Mouse (Mus musculus): ENCODE data around the gene Clip2. TPM values are rescaled to one million over a fixed set of nuclear protein-coding genes. Genes with fewer than 3 reads are reported as not detected.

The Clip2 gene
- polyA plus RNA-seq, 1 experiment from 2014 or later: 9.8 TPM

- peaks cover 32% of the 10 kb centered on the region for H3K36me3 ChIP-seq (replicated peaks)
- H3K9me3 ChIP-seq: no peaks in the 10 kb centered on the region
- no peak for ATAC-seq (ENCODE audit: low FRiP score)
- no peak overlapping the region for H3K4me3 ChIP-seq (replicated peaks)
- no peaks in the 10 kb centered on the region for H3K27me3 ChIP-seq
- H3K4me1 ChIP-seq: peaks cover 24% of the 10 kb centered on the region
- H3K9ac ChIP-seq: no peak overlapping the region
- peak overlapping the region; percentile 43 for H3K27ac ChIP-seq
- 9% methylated on average over 3 of the region's 3 CpGs for WGBS
- no peak overlapping the region for H3K4me2 ChIP-seq
Measured at GRCm38 (mm10) chr5:134539891-134540290, 12.3 kb downstream of the Clip2 start.

- no peak overlapping the region for H3K27ac ChIP-seq
- ATAC-seq (ENCODE audit: low FRiP score): no peak
- H3K4me1 ChIP-seq: peaks cover 13% of the 10 kb centered on the region
- no peak overlapping the region for H3K4me2 ChIP-seq
- no peaks in the 10 kb centered on the region for H3K9me3 ChIP-seq
- H3K9ac ChIP-seq: no peak overlapping the region
- WGBS: 93% methylated on average over 6 of the region's 6 CpGs
- no peaks in the 10 kb centered on the region for H3K27me3 ChIP-seq
- H3K36me3 ChIP-seq (replicated peaks): peaks cover 62% of the 10 kb centered on the region
- no peak overlapping the region for H3K4me3 ChIP-seq (replicated peaks)
Measured at GRCm38 (mm10) chr5:134536036-134536435, 16.2 kb downstream of the Clip2 start.

GRCm38 (mm10) chr5:134532417-134532816 lies 19.8 kb downstream of the Clip2 start:
- peaks cover 16% of the 10 kb centered on the region for H3K4me1 ChIP-seq
- peaks cover 57% of the 10 kb centered on the region for H3K36me3 ChIP-seq (replicated peaks)
- WGBS: 94% methylated on average over 6 of the region's 6 CpGs
- H3K27ac ChIP-seq: no peak overlapping the region
- H3K4me2 ChIP-seq: no peak overlapping the region
- no peak overlapping the region for H3K4me3 ChIP-seq (replicated peaks)
- no peaks in the 10 kb centered on the region for H3K27me3 ChIP-seq
- H3K9me3 ChIP-seq: no peaks in the 10 kb centered on the region
- ATAC-seq (ENCODE audit: low FRiP score): no peak
- no peak overlapping the region for H3K9ac ChIP-seq

- no peak overlapping the region for H3K4me2 ChIP-seq
- no peak overlapping the region for H3K27ac ChIP-seq
- H3K27me3 ChIP-seq: no peaks in the 10 kb centered on the region
- 92% methylated on average over 9 of the region's 9 CpGs for WGBS
- peaks cover 16% of the 10 kb centered on the region for H3K4me1 ChIP-seq
- H3K9ac ChIP-seq: no peak overlapping the region
- no peak overlapping the region for H3K4me3 ChIP-seq (replicated peaks)
- peaks cover 52% of the 10 kb centered on the region for H3K36me3 ChIP-seq (replicated peaks)
- no peak for ATAC-seq (ENCODE audit: low FRiP score)
- no peaks in the 10 kb centered on the region for H3K9me3 ChIP-seq
Measured at GRCm38 (mm10) chr5:134531585-134531984, 20.6 kb downstream of the Clip2 start.

GRCm38 (mm10) chr5:134530830-134531229 lies 21.4 kb downstream of the Clip2 start:
- WGBS: 77% methylated on average over 7 of the region's 7 CpGs
- no peaks in the 10 kb centered on the region for H3K9me3 ChIP-seq
- no peak overlapping the region for H3K4me3 ChIP-seq (replicated peaks)
- H3K27me3 ChIP-seq: no peaks in the 10 kb centered on the region
- H3K4me2 ChIP-seq: no peak overlapping the region
- no peak overlapping the region for H3K27ac ChIP-seq
- H3K4me1 ChIP-seq: peaks cover 16% of the 10 kb centered on the region
- H3K36me3 ChIP-seq (replicated peaks): peaks cover 57% of the 10 kb centered on the region
- no peak overlapping the region for H3K9ac ChIP-seq
- ATAC-seq (ENCODE audit: low FRiP score): no peak

- Histone ChIP-seq H3K4me1 (peaks cover 16% of the 10 kb centered on the region), H3K4me2 (peak overlapping the region; percentile 10; the same call in 1 of the 2 replicates), H3K27me3 (no peaks in the 10 kb centered on the region), H3K27ac (no peak overlapping the region), H3K9me3 (no peaks in the 10 kb centered on the region), H3K4me3 (replicated peaks) (no peak overlapping the region), H3K9ac (no peak overlapping the region), H3K36me3 (replicated peaks) (peaks cover 44% of the 10 kb centered on the region)
- ATAC-seq (ENCODE audit: low FRiP score): no peak
- 34% methylated on average over 9 of the region's 9 CpGs for WGBS
Measured at GRCm38 (mm10) chr5:134528488-134528887, 23.7 kb downstream of the Clip2 start.

- Histone ChIP-seq H3K27ac (no peak overlapping the region), H3K9ac (no peak overlapping the region), H3K4me3 (replicated peaks) (no peak overlapping the region), H3K9me3 (no peaks in the 10 kb centered on the region), H3K36me3 (replicated peaks) (peaks cover 47% of the 10 kb centered on the region), H3K27me3 (no peaks in the 10 kb centered on the region), H3K4me2 (no peak overlapping the region), H3K4me1 (peaks cover 16% of the 10 kb centered on the region)
- no peak for ATAC-seq (ENCODE audit: low FRiP score)
- WGBS: 90% methylated on average over 15 of the region's 15 CpGs
Measured at GRCm38 (mm10) chr5:134525971-134526711, 26.1 kb downstream of the Clip2 start.

- Histone ChIP-seq H3K4me1 (peaks cover 10% of the 10 kb centered on the region), H3K9ac (no peak overlapping the region), H3K4me2 (no peak overlapping the region), H3K9me3 (no peaks in the 10 kb centered on the region), H3K27ac (no peak overlapping the region), H3K27me3 (no peaks in the 10 kb centered on the region), H3K4me3 (replicated peaks) (no peak overlapping the region), H3K36me3 (replicated peaks) (peaks cover 60% of the 10 kb centered on the region)
- WGBS: 93% methylated on average over 5 of the region's 5 CpGs
- ATAC-seq (ENCODE audit: low FRiP score): no peak
Measured at GRCm38 (mm10) chr5:134523728-134524127, 28.5 kb downstream of the Clip2 start.

- H3K9me3 ChIP-seq: no peaks in the 10 kb centered on the region
- H3K36me3 ChIP-seq (replicated peaks): peaks cover 63% of the 10 kb centered on the region
- H3K27me3 ChIP-seq: no peaks in the 10 kb centered on the region
- H3K4me2 ChIP-seq: no peak overlapping the region
- no peak for ATAC-seq (ENCODE audit: low FRiP score)
- no peak overlapping the region for H3K9ac ChIP-seq
- no peak overlapping the region for H3K27ac ChIP-seq
- no peak overlapping the region for H3K4me3 ChIP-seq (replicated peaks)
- WGBS: 93% methylated on average over 26 of the region's 26 CpGs
- H3K4me1 ChIP-seq: no peaks in the 10 kb centered on the region
Measured at GRCm38 (mm10) chr5:134522524-134522923, 29.7 kb downstream of the Clip2 start.

GRCm38 (mm10) chr5:134521806-134522205 lies 30.4 kb downstream of the Clip2 start:
- H3K27me3 ChIP-seq: no peaks in the 10 kb centered on the region
- WGBS: 90% methylated on average over 7 of the region's 7 CpGs
- peaks cover 70% of the 10 kb centered on the region for H3K36me3 ChIP-seq (replicated peaks)
- H3K4me3 ChIP-seq (replicated peaks): no peak overlapping the region
- H3K9ac ChIP-seq: no peak overlapping the region
- H3K4me1 ChIP-seq: no peaks in the 10 kb centered on the region
- H3K4me2 ChIP-seq: no peak overlapping the region
- no peak for ATAC-seq (ENCODE audit: low FRiP score)
- no peak overlapping the region for H3K27ac ChIP-seq
- no peaks in the 10 kb centered on the region for H3K9me3 ChIP-seq

GRCm38 (mm10) chr5:134521131-134521530 lies 31.1 kb downstream of the Clip2 start:
- ATAC-seq (ENCODE audit: low FRiP score): no peak
- Histone ChIP-seq H3K27ac (no peak overlapping the region), H3K27me3 (no peaks in the 10 kb centered on the region), H3K9me3 (no peaks in the 10 kb centered on the region), H3K4me3 (replicated peaks) (no peak overlapping the region), H3K9ac (no peak overlapping the region), H3K4me1 (no peaks in the 10 kb centered on the region), H3K36me3 (replicated peaks) (peaks cover 70% of the 10 kb centered on the region), H3K4me2 (no peak overlapping the region)
- WGBS: 75% methylated on average over 2 of the region's 2 CpGs

GRCm38 (mm10) chr5:134520120-134520519 lies 32.1 kb downstream of the Clip2 start:
- H3K4me1 ChIP-seq: no peaks in the 10 kb centered on the region
- no peaks in the 10 kb centered on the region for H3K27me3 ChIP-seq
- ATAC-seq (ENCODE audit: low FRiP score): no peak
- WGBS: 94% methylated on average over 4 of the region's 4 CpGs
- no peak overlapping the region for H3K4me3 ChIP-seq (replicated peaks)
- H3K36me3 ChIP-seq (replicated peaks): peaks cover 77% of the 10 kb centered on the region
- H3K4me2 ChIP-seq: no peak overlapping the region
- H3K9me3 ChIP-seq: no peaks in the 10 kb centered on the region
- H3K27ac ChIP-seq: no peak overlapping the region
- no peak overlapping the region for H3K9ac ChIP-seq

- no peaks in the 10 kb centered on the region for H3K9me3 ChIP-seq
- WGBS: 93% methylated on average over 5 of the region's 5 CpGs
- no peaks in the 10 kb centered on the region for H3K27me3 ChIP-seq
- no peak for ATAC-seq (ENCODE audit: low FRiP score)
- H3K9ac ChIP-seq: no peak overlapping the region
- H3K36me3 ChIP-seq (replicated peaks): peaks cover 80% of the 10 kb centered on the region
- no peaks in the 10 kb centered on the region for H3K4me1 ChIP-seq
- no peak overlapping the region for H3K4me2 ChIP-seq
- no peak overlapping the region for H3K27ac ChIP-seq
- no peak overlapping the region for H3K4me3 ChIP-seq (replicated peaks)
Measured at GRCm38 (mm10) chr5:134519471-134519870, 32.8 kb downstream of the Clip2 start.
